Mouse (Mus musculus): ENCODE measurements at regions not wholly inside any gene's neighbourhood (a gene's known extent, or its start where the extent isn't known, plus 50 kb on each side); places are given as distances from the start of the nearest gene placed in this dataset.
A peak's percentile ranks its signal among the peaks of the same experiment; 100 is the strongest.

GRCm38 (mm10) chr15:5506848-5507544 lies 263.0 kb upstream of the Ptger4 start:
- H3K36me3 ChIP-seq (ENCODE audit: insufficient read depth, low read length) = no peaks in the 10 kb centered on the region
- H3K4me3 ChIP-seq (ENCODE audit: low read length) = no peak overlapping the region
- H3K27me3 ChIP-seq (ENCODE audit: insufficient read depth, low read length) = no peaks in the 10 kb centered on the region
- no peaks in the 10 kb centered on the region for H3K9me3 ChIP-seq (ENCODE audit: low read length)
- no peaks in the 10 kb centered on the region for H3K4me1 ChIP-seq (ENCODE audit: insufficient read depth, low read length)
- no peak overlapping the region for H3K27ac ChIP-seq (ENCODE audit: low read length)
- H3K9ac ChIP-seq (replicated peaks; ENCODE audit: low read length) = no peak overlapping the region
- no peak for ATAC-seq (ENCODE audit: low FRiP score, low TSS enrichment)
- H3K4me2 ChIP-seq (replicated peaks; ENCODE audit: low read depth, low read length) = no peak overlapping the region
- WGBS = 58% methylated on average over 5 of the region's 5 CpGs

GRCm38 (mm10) chr15:5507545-5507913 lies 263.5 kb upstream of the Ptger4 start:
- Histone ChIP-seq H3K4me1 (ENCODE audit: insufficient read depth, low read length) (no peaks in the 10 kb centered on the region), H3K9me3 (ENCODE audit: low read length) (no peaks in the 10 kb centered on the region), H3K9ac (replicated peaks; ENCODE audit: low read length) (no peak overlapping the region), H3K27ac (ENCODE audit: low read length) (no peak overlapping the region), H3K4me2 (replicated peaks; ENCODE audit: low read depth, low read length) (no peak overlapping the region), H3K36me3 (ENCODE audit: insufficient read depth, low read length) (no peaks in the 10 kb centered on the region), H3K4me3 (ENCODE audit: low read length) (no peak overlapping the region), H3K27me3 (ENCODE audit: insufficient read depth, low read length) (no peaks in the 10 kb centered on the region)
- 64% methylated on average over 3 of the region's 3 CpGs for WGBS
- no peak for ATAC-seq (ENCODE audit: low FRiP score, low TSS enrichment)

- no peaks in the 10 kb centered on the region for H3K4me1 ChIP-seq (ENCODE audit: insufficient read depth, low read length)
- ATAC-seq (ENCODE audit: low FRiP score, low TSS enrichment) = no peak
- no peaks in the 10 kb centered on the region for H3K27me3 ChIP-seq (ENCODE audit: insufficient read depth, low read length)
- no peaks in the 10 kb centered on the region for H3K36me3 ChIP-seq (ENCODE audit: insufficient read depth, low read length)
- H3K27ac ChIP-seq (ENCODE audit: low read length) = no peak overlapping the region
- WGBS = 43% methylated on average over 3 of the region's 3 CpGs
- no peak overlapping the region for H3K9ac ChIP-seq (replicated peaks; ENCODE audit: low read length)
- H3K4me3 ChIP-seq (ENCODE audit: low read length) = no peak overlapping the region
- H3K4me2 ChIP-seq (replicated peaks; ENCODE audit: low read depth, low read length) = no peak overlapping the region
- no peaks in the 10 kb centered on the region for H3K9me3 ChIP-seq (ENCODE audit: low read length)
These were observed 266.1 kb upstream of the Ptger4 start for GRCm38 (mm10) chr15:5510056-5510455.

- no peak overlapping the region for H3K4me2 ChIP-seq (replicated peaks; ENCODE audit: low read depth, low read length)
- no peak overlapping the region for H3K9ac ChIP-seq (replicated peaks; ENCODE audit: low read length)
- no peaks in the 10 kb centered on the region for H3K4me1 ChIP-seq (ENCODE audit: insufficient read depth, low read length)
- no peaks in the 10 kb centered on the region for H3K27me3 ChIP-seq (ENCODE audit: insufficient read depth, low read length)
- no peak for ATAC-seq (ENCODE audit: low FRiP score, low TSS enrichment)
- no peak overlapping the region for H3K27ac ChIP-seq (ENCODE audit: low read length)
- no peaks in the 10 kb centered on the region for H3K9me3 ChIP-seq (ENCODE audit: low read length)
- WGBS = 84% methylated on average over 3 of the region's 3 CpGs
- no peak overlapping the region for H3K4me3 ChIP-seq (ENCODE audit: low read length)
- H3K36me3 ChIP-seq (ENCODE audit: insufficient read depth, low read length) = no peaks in the 10 kb centered on the region
These were observed 267.1 kb upstream of the Ptger4 start for GRCm38 (mm10) chr15:5511046-5511445.

GRCm38 (mm10) chr15:5512546-5512945 lies 268.6 kb upstream of the Ptger4 start:
- Histone ChIP-seq H3K36me3 (ENCODE audit: insufficient read depth, low read length) (no peaks in the 10 kb centered on the region), H3K27me3 (ENCODE audit: insufficient read depth, low read length) (no peaks in the 10 kb centered on the region), H3K4me3 (ENCODE audit: low read length) (no peak overlapping the region), H3K9ac (replicated peaks; ENCODE audit: low read length) (no peak overlapping the region), H3K4me1 (ENCODE audit: insufficient read depth, low read length) (no peaks in the 10 kb centered on the region), H3K9me3 (ENCODE audit: low read length) (no peaks in the 10 kb centered on the region), H3K4me2 (replicated peaks; ENCODE audit: low read depth, low read length) (no peak overlapping the region), H3K27ac (ENCODE audit: low read length) (no peak overlapping the region)
- no peak for ATAC-seq (ENCODE audit: low FRiP score, low TSS enrichment)
- WGBS = 86% methylated on average over 5 of the region's 5 CpGs

GRCm38 (mm10) chr15:5513146-5513545 lies 269.2 kb upstream of the Ptger4 start:
- H3K27me3 ChIP-seq (ENCODE audit: insufficient read depth, low read length) = no peaks in the 10 kb centered on the region

GRCm38 (mm10) chr15:5514217-5514616 lies 270.2 kb upstream of the Ptger4 start:
- WGBS = 45% methylated on average over 4 of the region's 4 CpGs
- Histone ChIP-seq H3K9me3 (ENCODE audit: low read length) (no peaks in the 10 kb centered on the region), H3K36me3 (ENCODE audit: insufficient read depth, low read length) (no peaks in the 10 kb centered on the region), H3K27ac (ENCODE audit: low read length) (no peak overlapping the region), H3K9ac (replicated peaks; ENCODE audit: low read length) (no peak overlapping the region), H3K4me3 (ENCODE audit: low read length) (no peak overlapping the region), H3K4me2 (replicated peaks; ENCODE audit: low read depth, low read length) (no peak overlapping the region), H3K4me1 (ENCODE audit: insufficient read depth, low read length) (no peaks in the 10 kb centered on the region), H3K27me3 (ENCODE audit: insufficient read depth, low read length) (no peaks in the 10 kb centered on the region)
- no peak for ATAC-seq (ENCODE audit: low FRiP score, low TSS enrichment)

More at GRCm38 (mm10) chr15:5513146-5513545, 269.2 kb upstream of the Ptger4 start:
- no peaks in the 10 kb centered on the region for H3K4me1 ChIP-seq (ENCODE audit: insufficient read depth, low read length)
- no peak overlapping the region for H3K4me3 ChIP-seq (ENCODE audit: low read length)
- no peak overlapping the region for H3K27ac ChIP-seq (ENCODE audit: low read length)
- no peak overlapping the region for H3K9ac ChIP-seq (replicated peaks; ENCODE audit: low read length)
- H3K9me3 ChIP-seq (ENCODE audit: low read length) = no peaks in the 10 kb centered on the region
- no peak for ATAC-seq (ENCODE audit: low FRiP score, low TSS enrichment)
- H3K4me2 ChIP-seq (replicated peaks; ENCODE audit: low read depth, low read length) = no peak overlapping the region
- 55% methylated on average over 4 of the region's 4 CpGs for WGBS
- H3K36me3 ChIP-seq (ENCODE audit: insufficient read depth, low read length) = no peaks in the 10 kb centered on the region

- no peak overlapping the region for H3K27ac ChIP-seq (ENCODE audit: low read length)
- no peaks in the 10 kb centered on the region for H3K4me1 ChIP-seq (ENCODE audit: insufficient read depth, low read length)
- 55% methylated on average over 10 of the region's 10 CpGs for WGBS
- H3K9me3 ChIP-seq (ENCODE audit: low read length) = no peaks in the 10 kb centered on the region
- no peak for ATAC-seq (ENCODE audit: low FRiP score, low TSS enrichment)
- H3K4me3 ChIP-seq (ENCODE audit: low read length) = no peak overlapping the region
- H3K27me3 ChIP-seq (ENCODE audit: insufficient read depth, low read length) = no peaks in the 10 kb centered on the region
- no peak overlapping the region for H3K4me2 ChIP-seq (replicated peaks; ENCODE audit: low read depth, low read length)
- no peaks in the 10 kb centered on the region for H3K36me3 ChIP-seq (ENCODE audit: insufficient read depth, low read length)
- H3K9ac ChIP-seq (replicated peaks; ENCODE audit: low read length) = no peak overlapping the region
These were observed 273.4 kb upstream of the Ptger4 start for GRCm38 (mm10) chr15:5517244-5517966.

- Histone ChIP-seq H3K4me2 (replicated peaks; ENCODE audit: low read depth, low read length) (no peak overlapping the region), H3K27ac (ENCODE audit: low read length) (no peak overlapping the region), H3K4me1 (ENCODE audit: insufficient read depth, low read length) (no peaks in the 10 kb centered on the region), H3K9me3 (ENCODE audit: low read length) (no peaks in the 10 kb centered on the region), H3K27me3 (ENCODE audit: insufficient read depth, low read length) (no peaks in the 10 kb centered on the region), H3K4me3 (ENCODE audit: low read length) (no peak overlapping the region), H3K36me3 (ENCODE audit: insufficient read depth, low read length) (no peaks in the 10 kb centered on the region), H3K9ac (replicated peaks; ENCODE audit: low read length) (no peak overlapping the region)
- 91% methylated on average over 2 of the region's 2 CpGs for WGBS
- ATAC-seq (ENCODE audit: low FRiP score, low TSS enrichment) = peak; percentile 51
These were observed 275.6 kb upstream of the Ptger4 start for GRCm38 (mm10) chr15:5519552-5519951.

- ATAC-seq (ENCODE audit: low FRiP score, low TSS enrichment) = 0 out of 2 replicates have a peak, but pooled peaks have one; percentile 27
- Histone ChIP-seq H3K4me1 (ENCODE audit: insufficient read depth, low read length) (no peaks in the 10 kb centered on the region), H3K4me2 (replicated peaks; ENCODE audit: low read depth, low read length) (no peak overlapping the region), H3K9me3 (ENCODE audit: low read length) (no peaks in the 10 kb centered on the region), H3K36me3 (ENCODE audit: insufficient read depth, low read length) (no peaks in the 10 kb centered on the region), H3K27ac (ENCODE audit: low read length) (no peak overlapping the region), H3K27me3 (ENCODE audit: insufficient read depth, low read length) (no peaks in the 10 kb centered on the region), H3K9ac (replicated peaks; ENCODE audit: low read length) (no peak overlapping the region), H3K4me3 (ENCODE audit: low read length) (no peak overlapping the region)
- WGBS = 94% methylated on average over 1 of the region's 1 CpGs
These were observed 276.0 kb upstream of the Ptger4 start for GRCm38 (mm10) chr15:5519997-5520396.

Measured in kidney, embryonic 16.5 days (tissue).